Mouse (Mus musculus): ENCODE data around the gene Gm42674. TPM values are rescaled to one million over a fixed set of nuclear protein-coding genes. Genes with fewer than 3 reads are reported as not detected.

Gm42674 gene
- polyA plus RNA-seq, 1 experiment from 2014 or later = not detected

DNA sequence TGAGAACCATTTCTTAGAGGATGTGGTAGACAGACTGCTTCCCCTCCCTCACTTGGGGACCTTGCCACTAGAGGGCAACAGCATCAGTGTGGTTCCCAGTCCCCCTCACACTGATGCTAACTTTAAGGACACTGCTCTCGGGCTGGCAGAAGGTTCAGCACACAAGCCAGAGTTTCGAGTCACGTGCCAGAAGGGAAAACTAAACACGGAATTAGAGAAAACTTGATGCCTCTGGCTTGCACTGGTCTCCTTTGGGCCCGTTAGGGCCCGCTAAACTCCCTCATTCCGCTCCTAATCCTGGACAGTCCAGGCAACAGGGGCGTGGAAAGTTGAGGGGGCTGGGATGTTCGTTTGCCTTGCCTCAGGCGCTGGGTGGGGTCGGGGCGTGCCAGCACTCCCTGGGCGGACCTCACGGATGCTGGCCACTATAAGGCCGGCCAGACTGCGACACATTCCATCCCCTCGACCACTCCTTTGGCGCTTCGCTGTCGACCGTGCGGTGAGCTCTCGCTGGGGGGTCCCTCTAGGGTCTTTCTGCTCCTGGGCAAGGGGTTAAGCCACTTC is 11.1 kb downstream of the Gm42674 start, which contains the start of gene S100a6:
TSS of gene S100a6 (plus strand) at position 155 of the 564 bp plus-strand sequence.
- Histone ChIP-seq H3K4me2 (replicated peaks; ENCODE audit: low read depth, low read length) (peak within 1 kb of the TSS; percentile 66), H3K27me3 (ENCODE audit: control insufficient read depth, insufficient read depth, low read length) (no peaks in the 10 kb centered on the region), H3K27ac (ENCODE audit: low read depth, low read length) (no peak within 1 kb of the TSS), H3K4me1 (replicated peaks; ENCODE audit: control insufficient read depth, insufficient read depth, low read length) (peaks cover 2% of the 10 kb centered on the region; the same call in 1 of the 2 replicates), H3K9me3 (ENCODE audit: control insufficient read depth, low read length) (no peaks in the 10 kb centered on the region), H3K4me3 (ENCODE audit: low read depth, low read length) (peak within 1 kb of the TSS; percentile 19), H3K36me3 (ENCODE audit: control insufficient read depth, insufficient read depth, low read length) (no peaks in the 10 kb centered on the region), H3K9ac (ENCODE audit: low read depth, low read length) (peak within 1 kb of the TSS; percentile 34; the same call in 1 of the 2 replicates)
- peak; percentile 84 for ATAC-seq (ENCODE audit: low FRiP score)
- peak; percentile 74 for DNase-seq (ENCODE audit: low spot score)
- under 1% methylated on average over 23 of the region's 23 CpGs for WGBS

DNA sequence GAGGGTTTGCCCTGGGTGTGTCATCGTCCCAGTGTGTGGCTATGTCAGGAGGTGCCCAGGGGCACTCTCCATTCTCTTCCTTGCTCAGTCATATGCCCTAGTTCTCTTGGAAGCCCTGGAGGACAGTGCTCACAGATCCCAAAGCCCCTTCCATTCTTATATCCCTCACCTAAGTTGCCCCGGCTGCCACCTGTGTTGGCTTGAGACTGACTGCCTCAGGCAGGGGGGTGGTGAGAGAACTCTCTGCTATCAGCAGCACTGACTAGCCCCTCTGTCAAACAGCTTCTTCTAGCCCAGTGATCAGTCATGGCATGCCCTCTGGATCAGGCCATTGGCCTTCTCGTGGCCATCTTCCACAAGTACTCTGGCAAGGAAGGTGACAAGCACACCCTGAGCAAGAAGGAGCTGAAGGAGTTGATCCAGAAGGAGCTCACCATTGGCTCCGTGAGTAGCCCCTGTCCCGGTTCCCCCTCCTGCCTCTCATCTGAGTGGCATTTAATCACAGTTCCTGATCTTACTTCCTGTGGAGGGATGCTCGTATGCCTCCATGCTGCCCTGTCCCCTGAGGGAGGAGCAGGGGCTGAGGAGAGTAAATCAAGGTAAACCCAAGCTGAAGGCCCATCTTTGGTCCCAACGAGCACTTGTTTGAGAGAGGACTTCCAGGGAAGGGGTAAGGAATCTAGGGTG is 11.9 kb downstream of the Gm42674 start:
- WGBS = 69% methylated on average over 7 of the region's 7 CpGs
- ATAC-seq (ENCODE audit: low FRiP score) = no peak
- Histone ChIP-seq H3K9ac (ENCODE audit: low read depth, low read length) (no peak overlapping the region), H3K9me3 (ENCODE audit: control insufficient read depth, low read length) (no peaks in the 10 kb centered on the region), H3K27ac (ENCODE audit: low read depth, low read length) (no peak overlapping the region), H3K36me3 (ENCODE audit: control insufficient read depth, insufficient read depth, low read length) (no peaks in the 10 kb centered on the region), H3K4me3 (ENCODE audit: low read depth, low read length) (peak overlapping the region; percentile 19), H3K27me3 (ENCODE audit: control insufficient read depth, insufficient read depth, low read length) (no peaks in the 10 kb centered on the region), H3K4me2 (replicated peaks; ENCODE audit: low read depth, low read length) (peak overlapping the region; percentile 66), H3K4me1 (replicated peaks; ENCODE audit: control insufficient read depth, insufficient read depth, low read length) (peaks cover 2% of the 10 kb centered on the region; the same call in 1 of the 2 replicates)
- no peak for DNase-seq (ENCODE audit: low spot score)

DNA sequence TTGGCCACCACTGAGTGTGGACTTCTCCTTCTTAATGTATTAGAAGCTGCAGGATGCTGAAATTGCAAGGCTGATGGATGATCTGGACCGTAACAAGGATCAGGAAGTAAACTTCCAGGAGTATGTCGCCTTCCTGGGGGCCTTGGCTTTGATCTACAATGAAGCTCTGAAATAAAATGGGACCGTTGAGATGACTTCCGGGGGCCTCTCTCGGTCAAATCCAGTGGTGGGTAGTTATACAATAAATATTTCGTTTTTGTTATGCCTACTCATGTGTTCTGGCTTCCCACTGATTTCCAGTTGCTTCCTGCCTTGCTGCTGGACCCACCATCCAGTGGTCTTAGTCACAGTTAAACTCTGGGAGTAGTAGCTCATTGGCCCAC is 12.4 kb downstream of the Gm42674 start:
- H3K4me3 ChIP-seq (ENCODE audit: low read depth, low read length) = no peak overlapping the region
- no peaks in the 10 kb centered on the region for H3K36me3 ChIP-seq (ENCODE audit: control insufficient read depth, insufficient read depth, low read length)
- 87% methylated on average over 6 of the region's 6 CpGs for WGBS
- H3K9ac ChIP-seq (ENCODE audit: low read depth, low read length) = no peak overlapping the region
- DNase-seq (ENCODE audit: low spot score) (no peak), ATAC-seq (ENCODE audit: low FRiP score) (no peak)
- no peak overlapping the region for H3K27ac ChIP-seq (ENCODE audit: low read depth, low read length)
- H3K27me3 ChIP-seq (ENCODE audit: control insufficient read depth, insufficient read depth, low read length) = no peaks in the 10 kb centered on the region
- H3K4me1 ChIP-seq (replicated peaks; ENCODE audit: control insufficient read depth, insufficient read depth, low read length) = peaks cover 2% of the 10 kb centered on the region; the same call in 1 of the 2 replicates
- no peaks in the 10 kb centered on the region for H3K9me3 ChIP-seq (ENCODE audit: control insufficient read depth, low read length)
- H3K4me2 ChIP-seq (replicated peaks; ENCODE audit: low read depth, low read length) = no peak overlapping the region

DNA sequence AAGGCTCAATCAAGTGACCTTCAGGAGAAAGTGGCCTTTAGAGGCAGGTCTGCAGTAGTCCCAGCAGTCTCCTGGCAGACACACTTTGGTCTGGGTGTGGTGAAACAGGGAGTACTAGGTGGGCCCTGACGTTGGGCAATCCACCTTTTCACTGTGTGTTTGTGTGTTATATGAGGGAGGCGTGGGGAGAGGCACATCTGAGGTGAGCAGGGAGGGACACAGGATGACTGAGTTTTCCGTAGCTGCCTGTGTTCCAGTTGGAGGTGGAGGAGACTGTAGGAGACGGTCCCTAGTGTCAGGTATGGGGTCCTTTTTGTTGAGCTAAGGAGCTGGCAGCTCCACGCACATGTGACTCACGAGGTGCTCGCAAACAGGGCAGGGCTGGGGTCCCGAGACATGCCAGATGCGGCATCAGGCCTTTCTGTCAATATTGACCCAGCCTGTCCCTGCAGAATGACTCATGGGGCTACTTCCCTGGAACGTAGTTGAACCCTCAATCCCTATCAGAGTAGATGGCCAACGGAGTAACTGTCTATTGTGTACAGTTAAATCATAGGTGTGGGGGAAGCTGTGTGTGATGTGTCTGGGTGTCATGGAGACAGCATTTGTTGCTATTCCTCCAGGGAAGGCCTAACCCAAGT is 13.0 kb downstream of the Gm42674 start:
- no peak for ATAC-seq (ENCODE audit: low FRiP score)

DNA sequence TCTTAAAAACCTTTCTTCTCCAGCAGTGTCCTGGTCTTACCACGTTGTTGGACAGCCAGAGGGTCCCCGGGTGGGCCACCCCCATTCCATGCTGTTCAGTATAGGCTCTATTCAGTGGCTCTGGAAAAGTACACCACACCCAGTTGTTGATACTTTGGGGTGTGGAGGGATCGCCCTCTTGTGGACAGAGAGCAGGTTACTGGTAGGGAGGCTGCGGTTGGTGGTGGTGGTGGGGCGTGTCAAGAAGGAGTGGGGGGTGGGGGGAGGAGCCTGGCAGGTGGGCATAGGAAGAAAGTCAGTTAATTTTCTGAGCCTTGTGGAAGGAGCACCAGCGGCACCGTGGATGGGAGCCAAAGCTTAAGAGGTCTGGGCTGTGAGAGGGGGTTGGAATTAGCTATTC is 13.7 kb downstream of the Gm42674 start:
- WGBS = 17% methylated on average over 7 of the region's 7 CpGs

More for the DNA sequence above, 13.0 kb downstream of the Gm42674 start:
- H3K4me3 ChIP-seq (ENCODE audit: low read depth, low read length) = no peak overlapping the region
- H3K27ac ChIP-seq (ENCODE audit: low read depth, low read length) = no peak overlapping the region
- no peak for DNase-seq (ENCODE audit: low spot score)
- no peak overlapping the region for H3K9ac ChIP-seq (ENCODE audit: low read depth, low read length)
- peaks cover 2% of the 10 kb centered on the region; the same call in 1 of the 2 replicates for H3K4me1 ChIP-seq (replicated peaks; ENCODE audit: control insufficient read depth, insufficient read depth, low read length)
- no peaks in the 10 kb centered on the region for H3K9me3 ChIP-seq (ENCODE audit: control insufficient read depth, low read length)
- H3K4me2 ChIP-seq (replicated peaks; ENCODE audit: low read depth, low read length) = no peak overlapping the region
- H3K36me3 ChIP-seq (ENCODE audit: control insufficient read depth, insufficient read depth, low read length) = no peaks in the 10 kb centered on the region
- 84% methylated on average over 11 of the region's 11 CpGs for WGBS
- no peaks in the 10 kb centered on the region for H3K27me3 ChIP-seq (ENCODE audit: control insufficient read depth, insufficient read depth, low read length)

DNA sequence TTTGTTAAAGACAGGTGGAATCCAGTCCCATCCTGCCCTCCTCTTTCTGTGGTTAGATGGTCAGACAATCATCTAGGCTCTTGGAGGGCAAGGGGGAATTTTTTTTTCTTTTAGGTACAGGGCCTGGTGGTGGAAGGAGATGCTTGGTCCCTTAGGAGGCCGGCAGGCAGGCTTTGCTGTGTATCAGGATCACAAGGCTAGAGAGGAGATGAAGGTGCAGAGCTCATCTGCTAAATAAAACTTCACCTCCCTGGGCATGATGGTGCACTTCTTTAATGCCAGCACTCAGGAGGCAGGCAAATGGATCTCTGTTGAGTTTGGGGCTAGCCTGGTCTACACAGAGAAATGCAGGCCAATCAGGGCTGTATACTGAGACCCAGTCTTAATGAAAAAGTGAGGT is 14.2 kb downstream of the Gm42674 start:
- WGBS = 88% methylated on average over 1 of the region's 1 CpGs
- H3K4me2 ChIP-seq (replicated peaks; ENCODE audit: low read depth, low read length) = no peak overlapping the region
- no peak overlapping the region for H3K27ac ChIP-seq (ENCODE audit: low read depth, low read length)
- peaks cover 2% of the 10 kb centered on the region; the same call in 1 of the 2 replicates for H3K4me1 ChIP-seq (replicated peaks; ENCODE audit: control insufficient read depth, insufficient read depth, low read length)
- H3K9ac ChIP-seq (ENCODE audit: low read depth, low read length) = no peak overlapping the region
- no peak overlapping the region for H3K4me3 ChIP-seq (ENCODE audit: low read depth, low read length)
- DNase-seq (ENCODE audit: low spot score) (no peak), ATAC-seq (ENCODE audit: low FRiP score) (no peak)
- no peaks in the 10 kb centered on the region for H3K27me3 ChIP-seq (ENCODE audit: control insufficient read depth, insufficient read depth, low read length)
- no peaks in the 10 kb centered on the region for H3K9me3 ChIP-seq (ENCODE audit: control insufficient read depth, low read length)
- no peaks in the 10 kb centered on the region for H3K36me3 ChIP-seq (ENCODE audit: control insufficient read depth, insufficient read depth, low read length)

More for the DNA sequence above, 13.7 kb downstream of the Gm42674 start:
- ATAC-seq (ENCODE audit: low FRiP score) (0 out of 2 replicates have a peak, but pooled peaks have one; percentile 37), DNase-seq (ENCODE audit: low spot score) (peak; percentile 53)
- H3K4me1 ChIP-seq (replicated peaks; ENCODE audit: control insufficient read depth, insufficient read depth, low read length) = peaks cover 2% of the 10 kb centered on the region; the same call in 1 of the 2 replicates
- H3K4me2 ChIP-seq (replicated peaks; ENCODE audit: low read depth, low read length) = no peak overlapping the region
- H3K9ac ChIP-seq (ENCODE audit: low read depth, low read length) = no peak overlapping the region
- H3K36me3 ChIP-seq (ENCODE audit: control insufficient read depth, insufficient read depth, low read length) = no peaks in the 10 kb centered on the region
- no peaks in the 10 kb centered on the region for H3K27me3 ChIP-seq (ENCODE audit: control insufficient read depth, insufficient read depth, low read length)
- H3K27ac ChIP-seq (ENCODE audit: low read depth, low read length) = no peak overlapping the region
- H3K4me3 ChIP-seq (ENCODE audit: low read depth, low read length) = no peak overlapping the region
- H3K9me3 ChIP-seq (ENCODE audit: control insufficient read depth, low read length) = no peaks in the 10 kb centered on the region

DNA sequence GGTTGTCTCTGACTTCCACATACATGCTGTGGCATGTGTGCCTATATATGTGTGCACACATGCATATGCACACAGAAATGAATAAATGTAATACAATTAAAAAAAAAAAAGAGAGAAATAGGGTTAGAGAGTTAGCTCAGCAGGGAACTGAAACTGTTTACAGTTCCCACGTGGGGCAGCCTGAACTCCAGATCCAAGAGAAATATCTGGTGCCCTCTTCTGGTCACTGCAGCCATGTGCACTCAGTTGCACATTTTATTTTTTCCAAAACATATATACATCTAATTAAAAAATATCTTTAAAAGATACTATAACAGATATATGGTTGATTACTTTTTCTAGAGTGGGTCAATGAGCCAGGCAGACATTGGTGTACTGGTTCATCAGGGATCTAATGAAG is 15.9 kb downstream of the Gm42674 start:
- 19% methylated on average over 1 of the region's 1 CpGs for WGBS
- Histone ChIP-seq H3K36me3 (ENCODE audit: control insufficient read depth, insufficient read depth, low read length) (no peaks in the 10 kb centered on the region), H3K27ac (ENCODE audit: low read depth, low read length) (no peak overlapping the region), H3K9me3 (ENCODE audit: control insufficient read depth, low read length) (no peaks in the 10 kb centered on the region), H3K4me1 (replicated peaks; ENCODE audit: control insufficient read depth, insufficient read depth, low read length) (peaks cover 2% of the 10 kb centered on the region; the same call in 1 of the 2 replicates), H3K4me3 (ENCODE audit: low read depth, low read length) (no peak overlapping the region), H3K4me2 (replicated peaks; ENCODE audit: low read depth, low read length) (no peak overlapping the region), H3K9ac (ENCODE audit: low read depth, low read length) (no peak overlapping the region), H3K27me3 (ENCODE audit: control insufficient read depth, insufficient read depth, low read length) (no peaks in the 10 kb centered on the region)
- DNase-seq (ENCODE audit: low spot score) (no peak), ATAC-seq (ENCODE audit: low FRiP score) (no peak)

DNA sequence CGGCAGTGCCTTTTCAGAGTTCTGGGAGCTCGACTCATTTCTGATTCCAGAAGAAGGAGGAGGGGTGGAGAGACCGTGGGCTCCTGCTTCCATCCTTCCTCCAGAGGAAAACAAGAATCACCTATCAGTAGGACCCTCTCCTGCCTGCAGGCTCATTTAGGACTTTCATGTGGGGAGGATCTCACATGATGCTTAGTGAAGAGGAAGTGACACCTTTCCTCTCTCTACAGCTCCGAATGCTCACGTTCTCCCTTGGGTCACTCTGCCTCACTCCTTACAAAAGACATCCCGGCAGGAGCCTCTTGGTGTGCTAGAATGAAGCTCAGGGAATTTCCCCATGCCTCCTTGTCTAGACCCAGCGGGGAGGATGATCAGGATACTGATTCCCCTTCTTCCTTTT is 19.8 kb downstream of the Gm42674 start:
- no peak overlapping the region for H3K4me2 ChIP-seq (replicated peaks; ENCODE audit: low read depth, low read length)
- WGBS = 57% methylated on average over 7 of the region's 7 CpGs

More for the DNA sequence above, 19.8 kb downstream of the Gm42674 start:
- Histone ChIP-seq H3K36me3 (ENCODE audit: control insufficient read depth, insufficient read depth, low read length) (no peaks in the 10 kb centered on the region), H3K27ac (ENCODE audit: low read depth, low read length) (no peak overlapping the region), H3K9ac (ENCODE audit: low read depth, low read length) (no peak overlapping the region), H3K4me1 (replicated peaks; ENCODE audit: control insufficient read depth, insufficient read depth, low read length) (no peaks in the 10 kb centered on the region), H3K27me3 (ENCODE audit: control insufficient read depth, insufficient read depth, low read length) (no peaks in the 10 kb centered on the region), H3K4me3 (ENCODE audit: low read depth, low read length) (no peak overlapping the region), H3K9me3 (ENCODE audit: control insufficient read depth, low read length) (no peaks in the 10 kb centered on the region)
- ATAC-seq (ENCODE audit: low FRiP score) = no peak
- no peak for DNase-seq (ENCODE audit: low spot score)
